Mouse (Mus musculus) heart, postnatal 0 days (tissue): Measurements from ENCODE around the gene Tas1r2. TPM values are rescaled to one million over a fixed set of nuclear protein-coding genes. Genes with fewer than 3 reads are reported as not detected.

Source experiments
- ATAC-seq: fragments of 200-750 bp; cut with Nextera tagmentation; 2 replicates; pipeline ENCODE4 v1.8.0; 2017; ENCODE audit warnings: low read depth, moderate number of reproducible peaks, moderate library complexity; ENCODE audit not compliant: insufficient read depth
- DNase-seq: peaks from one replicate; pipeline ENCODE4 v3.0.0-alpha.2; 2016; ENCODE audit warnings: low spot score
- H3K27ac ChIP-seq: fragments of 300-500 bp; sonication (generic); 2 replicates; pipeline ENCODE4 v1.5.1; 2014; ENCODE audit warnings: low read depth, mild to moderate bottlenecking
- H3K27me3 ChIP-seq: fragments of 300-500 bp; sonication (generic); 2 replicates; pipeline ENCODE4 v1.6.1; 2014; ENCODE audit warnings: low read length, mixed read lengths; ENCODE audit not compliant: control insufficient read depth, insufficient read depth
- H3K36me3 ChIP-seq: fragments of 300-500 bp; sonication (generic); replicated peaks from 2 replicates; pipeline ENCODE4 v1.6.1; 2014; ENCODE audit warnings: low read length, mixed read lengths; ENCODE audit not compliant: control insufficient read depth, insufficient read depth
- H3K4me1 ChIP-seq: fragments of 300-500 bp; sonication (generic); 2 replicates; pipeline ENCODE4 v1.6.1; 2014; ENCODE audit warnings: antibody characterized with exemption; ENCODE audit not compliant: control insufficient read depth, insufficient read depth
- H3K4me2 ChIP-seq: fragments of 300-500 bp; sonication (generic); 2 replicates; pipeline ENCODE4 v1.6.1; 2014; ENCODE audit warnings: low read depth, mild to moderate bottlenecking, low read length, moderate library complexity
- H3K4me3 ChIP-seq: fragments of 300-500 bp; sonication (generic); 2 replicates; pipeline ENCODE4 v1.5.1; 2014; ENCODE audit warnings: low read depth, low read length
- H3K9ac ChIP-seq: fragments of 300-500 bp; sonication (generic); replicated peaks from 2 replicates; pipeline ENCODE4 v1.6.1; 2014; ENCODE audit warnings: low read depth, low read length, mixed read lengths
- H3K9me3 ChIP-seq: fragments of 300-500 bp; sonication (generic); replicated peaks from 2 replicates; pipeline ENCODE4 v1.6.1; 2016; ENCODE audit warnings: low read length; ENCODE audit not compliant: control insufficient read depth
- CTCF ChIP-seq: IDR thresholded peaks from 2 replicates; pipeline ENCODE4 v1.5.1; 2016; ENCODE audit warnings: antibody characterized with exemption, control low read depth, low read depth
- EP300 ChIP-seq: IDR thresholded peaks from 2 replicates; pipeline ENCODE4 v1.6.1; 2016; ENCODE audit warnings: antibody characterized with exemption, low read depth
- WGBS: fragments of 180-500 bp; shearing (Covaris S2); extraction: QIAGEN DNeasy Blood & Tissue Kit; methylation state at CpG from one replicate; pipeline ENCODE4 v1.1.7; 2014; 5-methylcytosine and 5-hydroxymethylcytosine counted together
- microRNA-seq: library from miRNA; unstranded; fragments of <30 nt; microRNA quantifications from one replicate; pipeline ENCODE4, GENCODE M21; 2016
- polyA plus RNA-seq: library from polyadenylated mRNA; unstranded; fragments of >200 nt; fragmentation: Nextera tagmentation; extraction: Ambion mirVana; gene quantifications from 2 replicates; pipeline ENCODE4 v1.2.1, GENCODE M21; 2015
- total RNA-seq: library from RNA; depleted of rRNA; stranded (reverse); fragments of >200 nt; gene quantifications from 2 replicates; pipeline ENCODE4 v1.2.3, GENCODE M21; 2014; ENCODE audit warnings: low replicate concordance; rRNA removed

The Tas1r2 gene
- total and polyA plus RNA-seq, 2 experiments from 2014 or later, result not detected

GRCm38 (mm10) chr4:139710467-139711334 lies 57.4 kb downstream of the Tas1r2 start:
- no peaks in the 10 kb centered on the region for H3K4me1 ChIP-seq
- no peak overlapping the region for H3K4me2 ChIP-seq
- H3K4me3 ChIP-seq, result no peak overlapping the region
- DNase-seq, result no peak
- WGBS, result 40% methylated on average over 25 of the region's 25 CpGs
- no peak overlapping the region for H3K27ac ChIP-seq
- H3K9ac ChIP-seq, result no peak overlapping the region
- no peak for TF ChIP-seq CTCF
- TF ChIP-seq EP300, result no peak
- no peaks in the 10 kb centered on the region for H3K36me3 ChIP-seq
- no peak for ATAC-seq
- no peaks in the 10 kb centered on the region for H3K9me3 ChIP-seq
- H3K27me3 ChIP-seq, result 0 out of 2 replicates have a peak, but pooled peaks cover 3% of the 10 kb centered on the region

- no peaks in the 10 kb centered on the region for H3K27me3 ChIP-seq
- no peak overlapping the region for H3K9ac ChIP-seq
- no peak for DNase-seq
- TF ChIP-seq EP300 (no peak), CTCF (no peak)
- H3K4me2 ChIP-seq, result no peak overlapping the region
- H3K36me3 ChIP-seq, result no peaks in the 10 kb centered on the region
- no peak overlapping the region for H3K4me3 ChIP-seq
- H3K4me1 ChIP-seq, result no peaks in the 10 kb centered on the region
- no peaks in the 10 kb centered on the region for H3K9me3 ChIP-seq
- WGBS, result 29% methylated on average over 13 of the region's 13 CpGs
- no peak for ATAC-seq
- H3K27ac ChIP-seq, result no peak overlapping the region
Measured at GRCm38 (mm10) chr4:139715241-139715932, 62.0 kb downstream of the Tas1r2 start.

- ATAC-seq (no peak), DNase-seq (no peak)
- no peak for TF ChIP-seq EP300
- TF ChIP-seq CTCF, result no peak
- no peaks in the 10 kb centered on the region for H3K4me1 ChIP-seq
- H3K27me3 ChIP-seq, result no peaks in the 10 kb centered on the region
- H3K9ac ChIP-seq, result no peak overlapping the region
- no peak overlapping the region for H3K4me3 ChIP-seq
- WGBS, result 63% methylated on average over 10 of the region's 10 CpGs
- no peak overlapping the region for H3K4me2 ChIP-seq
- H3K27ac ChIP-seq, result no peak overlapping the region
- no peaks in the 10 kb centered on the region for H3K36me3 ChIP-seq
- H3K9me3 ChIP-seq, result no peaks in the 10 kb centered on the region
Measured at GRCm38 (mm10) chr4:139716477-139717169, 63.3 kb downstream of the Tas1r2 start.

- Histone ChIP-seq H3K36me3 (no peaks in the 10 kb centered on the region), H3K9me3 (no peaks in the 10 kb centered on the region), H3K9ac (no peak overlapping the region), H3K27ac (no peak overlapping the region), H3K4me3 (no peak overlapping the region), H3K27me3 (0 out of 2 replicates have a peak, but pooled peaks cover 4% of the 10 kb centered on the region), H3K4me1 (no peaks in the 10 kb centered on the region), H3K4me2 (no peak overlapping the region)
- WGBS, result 65% methylated on average over 5 of the region's 5 CpGs
- TF ChIP-seq EP300 (no peak), CTCF (no peak)
- ATAC-seq (no peak), DNase-seq (no peak)
Measured at GRCm38 (mm10) chr4:139718978-139719377, 65.6 kb downstream of the Tas1r2 start.

Small RNAs within 50 kb of the gene (microRNA-seq; reads per million reads assigned to microRNA genes)
- gene Mir7020, result not detected

Other genes starting within 250 kb of the Tas1r2 start
- 6.4 and 7.7 TPM in 2 replicates for gene Iffo2, start 123.0 kb upstream of the Tas1r2 start, total RNA-seq
- gene Iffo2, start 123.0 kb upstream of the Tas1r2 start, polyA plus RNA-seq, result 2.4 and 2.9 TPM in 2 replicates
- not detected in 2 replicates for gene Gm21969, start 50.4 kb upstream of the Tas1r2 start, total RNA-seq
- gene Gm21969, start 50.4 kb upstream of the Tas1r2 start, polyA plus RNA-seq, result not detected in 2 replicates
- 47.7 and 53.7 TPM in 2 replicates for gene Aldh4a1, start 30.7 kb upstream of the Tas1r2 start, total RNA-seq
- 21.7 and 24.9 TPM in 2 replicates for gene Aldh4a1, start 30.7 kb upstream of the Tas1r2 start, polyA plus RNA-seq
- gene Pax7, start 180.0 kb downstream of the Tas1r2 start, total RNA-seq, result not detected in 2 replicates
- not detected in 2 replicates for gene Pax7, start 180.0 kb downstream of the Tas1r2 start, polyA plus RNA-seq